Mouse (Mus musculus): ENCODE measurements around the gene Trim44. TPM values are rescaled to one million over a fixed set of nuclear protein-coding genes. Genes with fewer than 3 reads are reported as not detected.

Trim44 gene
- total RNA-seq, 2 experiments from 2014 or later: 182 to 183 TPM

DNA sequence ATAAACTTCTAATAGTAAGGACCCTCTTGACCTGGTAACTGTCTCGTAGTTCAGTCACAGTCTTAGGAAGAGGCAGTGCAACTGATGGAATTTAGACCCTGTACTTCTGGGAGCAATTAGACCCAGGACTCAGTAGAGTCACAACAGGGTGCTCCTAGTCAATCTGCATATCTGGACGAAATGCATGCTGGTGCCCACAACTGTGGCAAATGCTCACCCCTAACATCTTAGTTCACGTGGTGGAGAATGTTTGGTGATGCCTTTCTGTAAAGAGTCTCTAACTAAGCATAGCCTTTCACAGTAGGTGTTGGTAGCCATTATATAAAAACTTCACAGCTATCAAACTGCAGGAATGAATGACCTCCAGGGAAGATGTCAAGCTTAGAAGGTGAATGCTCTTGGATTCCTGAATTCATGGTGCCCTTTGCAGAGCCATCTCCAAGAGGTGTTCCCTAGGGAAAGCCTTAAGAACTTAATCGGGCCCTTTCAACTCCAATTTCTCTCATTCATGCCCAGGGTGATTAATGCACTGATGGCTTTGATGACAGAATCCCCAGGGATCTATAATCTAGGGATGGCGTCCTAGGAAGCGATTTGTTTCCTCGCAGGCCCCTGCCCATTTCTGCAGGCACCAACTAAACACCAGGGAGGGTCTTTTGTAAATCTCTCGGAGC lies 29.9 kb upstream of the Trim44 start:
- intact Hi-C loops (cut with DNase I): no loop called here
- TF ChIP-seq CTCF (IDR thresholded peaks at IDR 0.05): no peak
- DNase-seq (ENCODE audit: extremely low spot score in 1 of 2, low spot score in 2 of 2): no peak
- no peak overlapping the region for H3K4me3 ChIP-seq
- H3K27ac ChIP-seq: no peak overlapping the region

GRCm38 (mm10) chr2:102433879-102434278 lies 26.3 kb upstream of the Trim44 start:
- H3K4me3 ChIP-seq: no peak overlapping the region
- intact Hi-C loops (cut with DNase I): no loop called here
- DNase-seq (ENCODE audit: extremely low spot score in 1 of 2, low spot score in 2 of 2): no peak
- no peak overlapping the region for H3K27ac ChIP-seq
- TF ChIP-seq CTCF (IDR thresholded peaks at IDR 0.05): no peak

DNA sequence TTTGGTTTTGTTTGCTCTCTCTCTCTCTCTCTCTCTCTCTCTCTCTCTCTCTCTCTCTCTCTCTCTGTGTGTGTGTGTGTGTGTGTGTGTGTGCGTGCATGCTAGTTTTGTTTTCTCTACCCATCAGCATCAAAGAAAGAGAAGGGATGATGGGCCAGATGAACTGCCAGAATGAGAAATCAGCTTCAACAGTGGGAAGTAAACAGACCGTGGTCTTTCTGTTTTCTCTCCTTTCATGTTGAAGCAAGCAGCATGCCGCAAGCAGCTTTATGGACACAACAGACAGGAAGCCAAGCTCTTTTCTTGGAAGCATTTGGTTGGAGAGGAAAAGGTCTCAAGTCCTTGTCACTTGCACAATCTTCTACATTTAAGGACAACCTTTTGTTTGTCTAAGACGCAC lies 23.5 kb upstream of the Trim44 start:
- DNase-seq (ENCODE audit: extremely low spot score in 1 of 2, low spot score in 2 of 2): no peak
- no peak overlapping the region for H3K4me3 ChIP-seq
- no peak overlapping the region for H3K27ac ChIP-seq
- intact Hi-C loops (cut with DNase I): no loop called here
- no peak for TF ChIP-seq CTCF (IDR thresholded peaks at IDR 0.05)

DNA sequence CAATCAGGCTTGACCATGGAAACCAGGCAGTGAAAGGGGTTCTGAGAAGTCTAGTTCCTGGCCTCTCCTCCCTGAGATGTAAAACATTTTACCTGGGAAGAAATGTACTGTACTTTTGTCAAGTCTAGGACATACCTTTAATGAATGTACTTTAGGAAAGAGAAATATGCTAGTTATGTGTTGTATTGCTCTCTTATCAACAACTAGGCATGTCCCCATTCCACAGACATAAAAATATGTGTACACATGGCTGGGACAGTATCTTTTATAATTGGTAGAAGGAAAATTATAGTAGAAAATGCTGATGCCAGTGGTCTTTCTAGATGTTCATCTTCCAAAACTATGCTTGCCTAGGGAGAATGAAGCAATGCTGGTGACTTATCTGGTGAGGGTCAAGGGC lies 20.3 kb upstream of the Trim44 start:
- Histone ChIP-seq H3K27ac (no peak overlapping the region), H3K4me3 (no peak overlapping the region)
- DNase-seq (ENCODE audit: extremely low spot score in 1 of 2, low spot score in 2 of 2): no peak
- TF ChIP-seq CTCF (IDR thresholded peaks at IDR 0.05): no peak
- intact Hi-C loops (cut with DNase I): no loop called here

DNA sequence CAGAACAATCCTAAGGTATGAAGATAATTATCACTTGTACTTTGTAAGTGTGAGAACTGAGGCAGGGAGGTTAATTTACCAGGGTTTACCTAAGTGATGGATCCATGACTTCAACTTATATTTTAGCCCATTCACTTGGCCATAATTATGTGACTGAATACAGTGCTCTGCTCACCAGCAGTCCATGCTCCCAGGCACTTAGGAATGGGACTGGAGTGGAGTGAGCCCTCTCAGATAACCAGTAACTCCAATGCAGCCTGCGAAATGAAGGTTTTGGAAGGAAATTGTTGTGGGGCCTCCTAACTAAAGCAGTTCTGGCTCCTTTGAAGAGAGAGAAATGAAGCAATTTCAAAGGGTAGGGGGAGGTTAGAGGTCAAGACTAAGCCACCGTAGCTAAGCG lies 18.8 kb upstream of the Trim44 start:
- TF ChIP-seq CTCF (IDR thresholded peaks at IDR 0.05): no peak
- intact Hi-C loops (cut with DNase I): no loop called here
- Histone ChIP-seq H3K27ac (no peak overlapping the region), H3K4me3 (no peak overlapping the region)
- DNase-seq (ENCODE audit: extremely low spot score in 1 of 2, low spot score in 2 of 2): no peak

DNA sequence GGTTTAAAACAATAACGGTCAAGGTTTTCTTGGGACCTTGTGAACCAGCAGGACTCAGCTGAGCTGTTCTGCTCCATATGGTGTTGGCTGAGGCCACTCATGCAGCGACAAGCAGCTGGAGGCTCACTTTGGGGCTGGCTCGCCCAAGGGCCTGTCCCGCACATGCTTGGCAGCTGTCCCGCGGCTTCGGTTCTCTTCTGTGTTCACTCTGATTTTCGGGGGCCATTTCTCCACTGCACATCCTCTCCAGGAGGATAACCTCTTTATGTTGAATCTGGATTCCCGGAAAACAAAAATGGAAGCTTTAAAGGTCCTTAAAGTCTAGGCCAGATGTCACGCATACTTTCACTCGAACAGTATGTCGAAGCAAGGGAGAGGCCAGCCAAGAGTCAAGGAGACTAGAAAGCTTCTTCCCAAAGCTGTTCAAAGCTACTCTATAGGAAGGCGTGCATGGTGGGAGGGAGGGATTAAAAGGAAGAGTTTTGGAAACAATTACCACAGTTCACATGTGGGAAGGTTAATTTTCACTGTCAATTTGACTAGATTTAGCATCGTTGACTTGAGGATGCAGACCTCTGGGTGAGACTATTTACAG lies 8.6 kb upstream of the Trim44 start:
- Histone ChIP-seq H3K4me3 (no peak overlapping the region), H3K27ac (no peak overlapping the region)
- no peak for TF ChIP-seq CTCF (IDR thresholded peaks at IDR 0.05)
- no peak for DNase-seq (ENCODE audit: extremely low spot score in 1 of 2, low spot score in 2 of 2)
- intact Hi-C loops (cut with DNase I): no loop called here

- intact Hi-C loops (cut with DNase I): no loop called here
- Histone ChIP-seq H3K4me3 (no peak overlapping the region), H3K27ac (no peak overlapping the region)
- no peak for DNase-seq (ENCODE audit: extremely low spot score in 1 of 2, low spot score in 2 of 2)
- no peak for TF ChIP-seq CTCF (IDR thresholded peaks at IDR 0.05)
These were observed 5.1 kb upstream of the Trim44 start for GRCm38 (mm10) chr2:102412738-102413137.

DNA sequence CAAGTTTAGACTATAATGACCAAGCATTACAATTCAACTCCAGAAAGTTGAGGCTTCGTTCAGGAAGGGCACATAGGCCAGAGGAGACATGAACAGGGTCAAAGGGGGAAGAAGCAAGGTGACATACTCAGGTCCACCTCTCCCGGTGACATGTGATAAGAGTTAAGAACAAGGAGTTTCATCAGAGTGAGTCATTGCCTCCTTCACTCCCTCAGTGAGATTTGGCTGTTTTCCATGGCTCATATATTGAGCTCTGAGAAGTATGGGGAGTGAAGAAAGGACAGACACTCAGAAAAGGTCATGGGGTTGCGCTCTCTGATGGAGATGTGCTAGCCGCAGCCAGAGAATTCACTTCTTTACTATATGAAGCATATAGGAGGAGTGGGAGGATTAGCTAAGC lies 3.0 kb upstream of the Trim44 start:
- Histone ChIP-seq H3K27ac (no peak overlapping the region), H3K4me3 (no peak overlapping the region)
- intact Hi-C loops (cut with DNase I): no loop called here
- no peak for TF ChIP-seq CTCF (IDR thresholded peaks at IDR 0.05)
- DNase-seq (ENCODE audit: extremely low spot score in 1 of 2, low spot score in 2 of 2): no peak

DNA sequence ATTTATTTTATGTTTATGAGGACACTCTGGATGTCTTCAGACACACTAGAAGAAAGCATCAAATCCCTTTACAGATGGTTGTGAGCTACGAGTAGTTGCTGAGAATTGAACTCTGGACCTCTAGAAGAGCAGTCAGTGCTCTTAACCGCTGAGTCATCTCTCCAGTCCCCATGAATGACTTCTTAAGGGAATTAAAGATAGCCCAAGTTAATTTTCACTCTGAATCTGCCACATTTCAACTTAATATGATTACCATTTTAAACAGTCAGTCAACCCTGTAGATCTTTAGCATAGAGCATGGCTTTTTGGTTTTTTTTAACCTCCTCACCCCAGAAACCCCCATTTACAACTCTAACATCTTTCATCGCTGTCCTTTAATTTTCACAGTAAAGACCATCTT lies 2.1 kb upstream of the Trim44 start:
- no peak for DNase-seq (ENCODE audit: extremely low spot score in 1 of 2, low spot score in 2 of 2)
- Histone ChIP-seq H3K27ac (no peak overlapping the region), H3K4me3 (no peak overlapping the region)
- no peak for TF ChIP-seq CTCF (IDR thresholded peaks at IDR 0.05)
- intact Hi-C loops (cut with DNase I): no loop called here

DNA sequence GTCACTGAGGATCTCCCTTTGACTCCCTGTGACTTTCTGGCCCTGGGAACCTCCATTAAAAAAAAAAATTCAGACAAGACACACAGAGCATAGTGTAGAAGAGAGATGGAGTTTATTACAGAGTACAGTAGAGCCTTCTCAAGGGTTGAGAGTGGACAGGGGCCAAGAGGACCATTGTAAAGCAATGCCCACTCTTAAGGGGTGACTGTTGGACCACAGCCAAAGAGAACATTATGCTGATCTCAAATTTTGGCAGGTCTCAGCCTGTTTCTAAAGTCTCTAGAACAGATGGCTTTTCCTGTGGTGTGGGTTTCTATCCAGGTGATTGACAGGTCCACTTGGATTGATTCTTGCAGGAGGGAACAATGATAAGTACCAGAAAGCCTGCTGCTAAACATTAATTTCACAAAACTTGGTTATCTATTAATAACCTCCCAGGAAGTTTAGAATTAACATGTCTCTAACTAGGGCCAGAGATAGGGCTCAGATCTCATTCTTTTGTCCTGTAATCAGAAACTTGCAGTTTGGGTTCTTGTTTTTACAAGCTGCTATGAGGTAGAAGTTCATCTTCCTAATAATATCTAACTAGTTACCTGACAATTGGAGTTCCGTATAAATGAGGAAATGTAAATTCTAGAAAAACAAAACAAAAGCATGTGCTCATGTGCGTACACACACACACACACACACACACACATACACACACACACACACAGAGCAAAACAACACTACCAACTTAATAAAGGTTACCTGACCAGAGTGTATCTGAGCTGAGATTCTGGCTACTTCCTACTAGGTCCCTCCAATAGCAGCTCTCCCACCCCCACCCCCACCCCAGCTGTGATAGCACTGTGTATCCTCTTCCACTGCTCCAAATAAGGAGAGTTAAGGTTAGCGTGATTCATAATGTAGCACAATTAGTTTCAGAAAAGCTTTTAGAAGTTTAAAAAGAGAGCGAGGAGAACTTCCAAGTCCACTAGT lies 1.0 kb downstream of the Trim44 start:
- no peak for DNase-seq (ENCODE audit: extremely low spot score in 1 of 2, low spot score in 2 of 2)
- intact Hi-C loops (cut with DNase I): no loop called here
- Histone ChIP-seq H3K4me3 (peak overlapping the region; percentile 34), H3K27ac (no peak overlapping the region)
- TF ChIP-seq CTCF (IDR thresholded peaks at IDR 0.05): no peak

- DNase-seq (ENCODE audit: extremely low spot score in 1 of 2, low spot score in 2 of 2): no peak
- intact Hi-C loops (cut with DNase I): loop anchor here (5.0 kb wide), 1 partner anchor 102 kb away; no protein-coding TSS in a partner anchor
- H3K27ac ChIP-seq: no peak overlapping the region
- TF ChIP-seq CTCF (IDR thresholded peaks at IDR 0.05): no peak
- H3K4me3 ChIP-seq: no peak overlapping the region
These were observed 3.6 kb downstream of the Trim44 start for GRCm38 (mm10) chr2:102403982-102404381.

DNA sequence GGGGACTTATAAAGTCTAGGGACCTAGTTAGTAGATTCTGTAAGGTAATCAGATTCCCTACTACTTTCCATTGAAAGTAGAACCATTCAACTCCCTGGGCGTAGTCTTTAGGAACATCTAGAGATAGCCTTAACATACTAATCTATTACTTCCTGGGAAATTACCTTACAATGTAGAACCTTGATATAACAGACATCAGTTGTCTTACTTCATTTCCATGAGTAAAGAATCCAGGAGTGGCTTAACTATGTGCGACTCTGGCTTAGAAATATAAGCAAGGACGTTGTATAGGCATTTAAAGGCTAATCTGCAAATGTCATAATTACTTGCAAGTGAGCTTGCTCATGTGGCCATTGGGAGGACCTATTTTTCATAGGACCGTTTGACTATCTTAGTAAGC lies 4.3 kb downstream of the Trim44 start:
- DNase-seq (ENCODE audit: extremely low spot score in 1 of 2, low spot score in 2 of 2): no peak
- no peak overlapping the region for H3K4me3 ChIP-seq
- H3K27ac ChIP-seq: no peak overlapping the region
- intact Hi-C loops (cut with DNase I): loop anchor here (5.0 kb wide), 1 partner anchor 101 kb away; no protein-coding TSS in a partner anchor
- TF ChIP-seq CTCF (IDR thresholded peaks at IDR 0.05): no peak
